Mouse (Mus musculus): ENCODE results near the gene Tmem102. TPM values are rescaled to one million over a fixed set of nuclear protein-coding genes. Genes with fewer than 3 reads are reported as not detected.
A peak's percentile ranks its signal among the peaks of the same experiment; 100 is the strongest.

Gene Tmem102
- polyA plus RNA-seq, 1 experiment from 2014 or later = 7.7 TPM

DNA sequence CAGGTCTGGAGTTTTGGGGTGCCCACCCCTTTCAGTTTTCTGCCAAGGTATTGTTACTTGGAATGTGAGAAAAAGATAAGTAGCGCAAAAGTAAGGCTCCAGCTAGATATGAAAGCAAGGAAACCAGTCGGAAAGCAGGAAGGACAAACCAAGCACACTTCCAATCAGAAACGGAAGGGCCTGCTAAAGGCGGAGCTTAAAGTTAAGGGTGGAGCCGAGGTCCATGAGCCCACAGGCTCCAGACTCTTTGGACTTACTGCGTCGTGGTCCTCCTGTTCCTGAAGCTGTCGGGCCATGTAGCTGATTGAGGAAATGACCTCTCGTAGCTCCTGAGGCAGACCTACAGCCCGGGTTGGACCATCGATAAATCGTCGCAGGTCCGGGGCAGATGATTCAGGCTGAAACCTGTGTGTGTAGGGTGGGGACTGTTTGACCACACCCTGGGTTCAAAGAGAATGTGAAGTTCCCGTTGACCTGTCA is 20.6 kb downstream of the Tmem102 start:
- H3K27ac ChIP-seq (ENCODE audit: low read depth, low read length) = no peak overlapping the region
- peak overlapping the region; percentile 32 for H3K4me2 ChIP-seq (replicated peaks; ENCODE audit: low read depth, low read length)
- no peak overlapping the region for H3K4me3 ChIP-seq (ENCODE audit: low read length)
- H3K4me1 ChIP-seq (ENCODE audit: control insufficient read depth, insufficient read depth, low read length) = no peaks in the 10 kb centered on the region
- no peak overlapping the region for H3K9ac ChIP-seq (ENCODE audit: low read depth, low read length)
- H3K9me3 ChIP-seq (ENCODE audit: control insufficient read depth, low read length) = no peaks in the 10 kb centered on the region
- ATAC-seq (ENCODE audit: low FRiP score, low TSS enrichment) = no peak
- WGBS = 36% methylated on average over 15 of the region's 15 CpGs
- H3K27me3 ChIP-seq (ENCODE audit: control insufficient read depth, insufficient read depth, low read length) = no peaks in the 10 kb centered on the region
- H3K36me3 ChIP-seq (ENCODE audit: control insufficient read depth, insufficient read depth, low read length) = no peaks in the 10 kb centered on the region

DNA sequence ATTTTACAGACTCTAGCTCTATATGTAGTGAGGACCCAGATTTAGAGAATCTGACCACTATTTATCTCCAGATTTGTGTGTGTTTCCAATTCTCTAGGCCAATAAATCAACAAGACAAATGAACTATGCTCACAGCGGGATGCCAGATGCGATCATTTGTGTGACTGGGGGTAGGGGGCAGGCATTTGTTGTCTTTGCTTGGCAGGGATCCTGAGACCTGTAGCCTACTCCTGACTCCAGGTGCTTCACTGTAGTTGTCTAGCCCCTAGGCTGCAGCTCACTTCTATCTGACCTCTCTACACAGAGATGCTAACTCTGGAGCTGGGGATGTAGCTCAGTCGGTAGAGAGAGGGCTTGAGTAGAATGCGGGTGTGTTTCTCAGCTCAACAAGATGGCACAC is 23.6 kb downstream of the Tmem102 start:
- Histone ChIP-seq H3K9ac (ENCODE audit: low read depth, low read length) (no peak overlapping the region), H3K4me3 (ENCODE audit: low read length) (no peak overlapping the region), H3K27me3 (ENCODE audit: control insufficient read depth, insufficient read depth, low read length) (peaks cover 4% of the 10 kb centered on the region; the same call in 1 of the 2 replicates), H3K9me3 (ENCODE audit: control insufficient read depth, low read length) (no peaks in the 10 kb centered on the region), H3K4me2 (replicated peaks; ENCODE audit: low read depth, low read length) (no peak overlapping the region), H3K4me1 (ENCODE audit: control insufficient read depth, insufficient read depth, low read length) (peaks cover 14% of the 10 kb centered on the region), H3K27ac (ENCODE audit: low read depth, low read length) (no peak overlapping the region), H3K36me3 (ENCODE audit: control insufficient read depth, insufficient read depth, low read length) (0 out of 2 replicates have a peak, but pooled peaks cover 2% of the 10 kb centered on the region)
- ATAC-seq (ENCODE audit: low FRiP score, low TSS enrichment) = no peak
- WGBS = 24% methylated on average over 4 of the region's 4 CpGs

DNA sequence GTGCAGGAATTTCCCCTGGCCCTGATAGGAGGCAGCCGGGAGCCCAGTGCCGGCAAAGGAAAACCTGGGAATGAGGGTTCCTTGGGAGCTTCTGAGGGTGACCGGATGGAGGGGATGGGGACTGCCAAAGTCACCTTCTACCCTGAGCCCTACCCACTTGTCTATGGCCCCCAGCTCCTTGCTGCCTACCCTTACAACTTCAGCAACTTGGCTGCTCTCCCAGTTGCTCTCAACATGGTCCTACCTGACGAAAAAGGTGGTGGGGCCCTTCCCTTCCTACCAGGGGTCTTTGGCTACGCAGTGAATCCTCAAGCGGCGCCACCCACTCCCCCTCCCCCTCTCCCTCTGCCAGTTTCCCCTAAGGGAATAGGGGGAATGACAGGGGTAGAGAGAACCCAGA is 26.4 kb downstream of the Tmem102 start:
- H3K27me3 ChIP-seq (ENCODE audit: control insufficient read depth, insufficient read depth, low read length) = peaks cover 4% of the 10 kb centered on the region; the same call in 1 of the 2 replicates
- H3K4me1 ChIP-seq (ENCODE audit: control insufficient read depth, insufficient read depth, low read length) = peaks cover 16% of the 10 kb centered on the region
- H3K4me2 ChIP-seq (replicated peaks; ENCODE audit: low read depth, low read length) = no peak overlapping the region
- H3K9ac ChIP-seq (ENCODE audit: low read depth, low read length) = no peak overlapping the region
- 64% methylated on average over 7 of the region's 7 CpGs for WGBS
- H3K9me3 ChIP-seq (ENCODE audit: control insufficient read depth, low read length) = no peaks in the 10 kb centered on the region
- ATAC-seq (ENCODE audit: low FRiP score, low TSS enrichment) = no peak
- H3K4me3 ChIP-seq (ENCODE audit: low read length) = no peak overlapping the region
- H3K36me3 ChIP-seq (ENCODE audit: control insufficient read depth, insufficient read depth, low read length) = 0 out of 2 replicates have a peak, but pooled peaks cover 2% of the 10 kb centered on the region
- H3K27ac ChIP-seq (ENCODE audit: low read depth, low read length) = no peak overlapping the region

DNA sequence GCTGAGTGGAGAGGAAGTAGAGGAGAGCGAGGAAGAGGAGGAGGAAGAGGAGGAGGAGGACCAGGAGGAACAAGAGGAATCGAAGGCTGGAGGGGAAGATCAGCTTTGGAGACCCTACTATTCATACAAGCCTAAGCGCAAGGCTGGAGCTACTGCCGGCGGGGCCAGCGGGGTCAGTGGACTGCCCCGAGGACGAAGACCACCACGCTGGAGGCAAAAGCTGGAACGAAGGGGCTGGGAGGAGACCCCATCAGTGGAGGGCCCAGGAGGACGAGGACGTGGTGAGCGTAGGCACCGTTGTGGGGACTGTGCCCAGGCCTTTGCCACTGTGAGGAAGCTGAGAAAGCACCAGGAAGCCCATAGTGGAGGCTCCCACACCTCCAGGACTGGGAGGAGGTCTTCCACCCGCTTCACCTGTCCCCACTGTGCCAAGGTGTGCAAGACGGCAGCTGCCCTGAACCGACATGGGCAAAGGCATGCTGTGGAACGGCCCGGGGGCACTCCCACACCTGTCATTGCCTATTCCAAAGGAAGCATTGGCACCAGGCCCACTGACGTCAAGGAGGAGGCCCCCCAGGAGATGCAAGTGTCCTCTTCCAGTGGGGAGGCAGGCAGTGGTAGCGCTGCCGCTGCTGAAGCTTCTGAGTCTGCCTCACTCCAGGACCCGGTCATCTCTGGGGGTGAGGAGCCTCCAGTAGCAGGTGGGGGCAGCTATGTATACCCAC is 27.0 kb downstream of the Tmem102 start:
- no peak overlapping the region for H3K4me2 ChIP-seq (replicated peaks; ENCODE audit: low read depth, low read length)
- WGBS = 69% methylated on average over 21 of the region's 23 CpGs

DNA sequence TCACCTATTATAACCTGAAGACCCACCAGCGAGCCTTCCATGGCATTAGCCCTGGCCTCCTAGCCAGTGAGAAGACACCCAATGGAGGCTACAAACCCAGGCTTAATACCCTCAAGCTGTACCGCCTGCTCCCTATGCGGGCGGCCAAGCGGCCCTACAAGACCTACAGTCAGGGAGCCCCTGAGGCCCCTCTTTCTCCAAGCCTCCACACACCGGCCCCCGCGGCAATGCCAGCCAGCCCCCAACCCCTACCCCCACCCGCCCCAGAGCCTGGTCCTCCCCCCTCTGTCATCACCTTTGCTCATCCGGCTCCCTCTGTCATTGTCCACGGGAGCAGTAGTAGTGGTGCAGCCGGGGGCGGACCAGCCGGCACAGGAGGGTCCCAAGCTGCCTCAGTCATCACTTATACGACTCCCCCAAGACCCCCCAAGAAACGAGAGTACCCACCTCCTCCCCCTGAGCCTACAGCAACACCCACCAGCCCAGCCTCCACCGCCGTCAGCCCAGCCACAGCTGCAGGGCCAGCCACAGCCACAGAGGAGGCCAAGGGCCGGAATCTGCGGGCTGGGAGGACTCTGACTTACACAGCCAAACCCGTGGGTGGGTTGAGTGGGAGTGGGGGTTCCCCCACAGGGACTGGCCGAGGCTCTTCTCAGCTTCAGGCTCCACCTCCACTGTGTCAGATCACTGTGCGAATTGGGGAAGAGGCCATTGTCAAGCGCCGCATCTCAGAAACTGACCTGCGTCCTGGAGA is 27.7 kb downstream of the Tmem102 start:
- H3K27me3 ChIP-seq (ENCODE audit: control insufficient read depth, insufficient read depth, low read length) = peaks cover 4% of the 10 kb centered on the region; the same call in 1 of the 2 replicates
- 0 out of 2 replicates have a peak, but pooled peaks cover 2% of the 10 kb centered on the region for H3K36me3 ChIP-seq (ENCODE audit: control insufficient read depth, insufficient read depth, low read length)
- H3K4me2 ChIP-seq (replicated peaks; ENCODE audit: low read depth, low read length) = no peak overlapping the region
- ATAC-seq (ENCODE audit: low FRiP score, low TSS enrichment) = peak; percentile 54; the same call in 1 of the 2 replicates
- peaks cover 16% of the 10 kb centered on the region for H3K4me1 ChIP-seq (ENCODE audit: control insufficient read depth, insufficient read depth, low read length)
- WGBS = 51% methylated on average over 26 of the region's 26 CpGs
- no peak overlapping the region for H3K9ac ChIP-seq (ENCODE audit: low read depth, low read length)
- no peaks in the 10 kb centered on the region for H3K9me3 ChIP-seq (ENCODE audit: control insufficient read depth, low read length)
- H3K4me3 ChIP-seq (ENCODE audit: low read length) = no peak overlapping the region
- H3K27ac ChIP-seq (ENCODE audit: low read depth, low read length) = no peak overlapping the region

More for the DNA sequence above, 27.0 kb downstream of the Tmem102 start:
- H3K4me3 ChIP-seq (ENCODE audit: low read length) = no peak overlapping the region
- H3K27me3 ChIP-seq (ENCODE audit: control insufficient read depth, insufficient read depth, low read length) = peaks cover 4% of the 10 kb centered on the region; the same call in 1 of the 2 replicates
- peaks cover 16% of the 10 kb centered on the region for H3K4me1 ChIP-seq (ENCODE audit: control insufficient read depth, insufficient read depth, low read length)
- no peak overlapping the region for H3K9ac ChIP-seq (ENCODE audit: low read depth, low read length)
- H3K9me3 ChIP-seq (ENCODE audit: control insufficient read depth, low read length) = no peaks in the 10 kb centered on the region
- no peak for ATAC-seq (ENCODE audit: low FRiP score, low TSS enrichment)
- H3K36me3 ChIP-seq (ENCODE audit: control insufficient read depth, insufficient read depth, low read length) = 0 out of 2 replicates have a peak, but pooled peaks cover 2% of the 10 kb centered on the region
- H3K27ac ChIP-seq (ENCODE audit: low read depth, low read length) = no peak overlapping the region

DNA sequence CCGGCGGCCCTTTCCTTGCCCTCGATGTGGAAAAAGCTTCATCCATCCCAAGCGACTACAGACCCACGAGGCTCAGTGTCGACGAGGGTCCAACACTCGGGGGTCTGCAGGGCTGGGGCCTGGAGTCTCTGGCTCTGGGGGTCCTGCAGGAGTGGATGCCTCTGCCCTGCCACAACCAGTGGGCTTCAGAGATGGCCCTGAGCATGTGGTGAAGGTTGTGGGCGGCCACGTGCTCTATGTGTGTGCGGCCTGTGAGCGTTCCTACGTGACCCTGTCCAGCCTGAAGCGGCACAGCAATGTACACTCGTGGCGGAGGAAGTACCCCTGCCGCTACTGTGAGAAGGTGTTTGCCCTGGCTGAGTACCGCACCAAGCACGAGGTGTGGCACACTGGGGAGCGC is 28.9 kb downstream of the Tmem102 start:
- H3K27me3 ChIP-seq (ENCODE audit: control insufficient read depth, insufficient read depth, low read length) = peaks cover 4% of the 10 kb centered on the region; the same call in 1 of the 2 replicates
- peaks cover 16% of the 10 kb centered on the region for H3K4me1 ChIP-seq (ENCODE audit: control insufficient read depth, insufficient read depth, low read length)
- 0 out of 2 replicates have a peak, but pooled peaks cover 2% of the 10 kb centered on the region for H3K36me3 ChIP-seq (ENCODE audit: control insufficient read depth, insufficient read depth, low read length)
- no peaks in the 10 kb centered on the region for H3K9me3 ChIP-seq (ENCODE audit: control insufficient read depth, low read length)
- H3K4me3 ChIP-seq (ENCODE audit: low read length) = no peak overlapping the region
- ATAC-seq (ENCODE audit: low FRiP score, low TSS enrichment) = no peak
- no peak overlapping the region for H3K9ac ChIP-seq (ENCODE audit: low read depth, low read length)
- H3K4me2 ChIP-seq (replicated peaks; ENCODE audit: low read depth, low read length) = no peak overlapping the region
- WGBS = 90% methylated on average over 20 of the region's 20 CpGs
- no peak overlapping the region for H3K27ac ChIP-seq (ENCODE audit: low read depth, low read length)

DNA sequence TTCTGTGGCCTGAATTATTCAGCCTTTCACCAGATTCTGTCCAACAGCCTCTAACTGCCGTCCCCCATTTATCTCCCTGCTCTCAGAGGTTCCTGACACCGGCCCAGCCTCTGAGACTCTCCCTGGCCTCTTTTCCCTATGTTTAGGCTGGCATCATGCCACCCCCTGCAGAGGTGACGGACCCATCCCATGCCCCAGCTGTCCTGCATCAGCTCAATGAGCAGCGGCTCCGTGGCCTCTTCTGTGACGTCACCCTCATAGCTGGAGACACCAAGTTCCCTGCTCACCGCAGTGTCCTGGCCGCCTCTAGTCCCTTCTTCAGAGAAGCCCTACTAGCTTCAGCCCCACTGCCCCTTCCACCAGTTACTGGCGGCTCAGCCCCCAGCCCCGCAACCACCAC is 29.7 kb downstream of the Tmem102 start:
- no peak overlapping the region for H3K9ac ChIP-seq (ENCODE audit: low read depth, low read length)
- peaks cover 16% of the 10 kb centered on the region for H3K4me1 ChIP-seq (ENCODE audit: control insufficient read depth, insufficient read depth, low read length)
- H3K4me3 ChIP-seq (ENCODE audit: low read length) = no peak overlapping the region
- no peak overlapping the region for H3K4me2 ChIP-seq (replicated peaks; ENCODE audit: low read depth, low read length)
- WGBS = 64% methylated on average over 10 of the region's 10 CpGs
- peaks cover 4% of the 10 kb centered on the region; the same call in 1 of the 2 replicates for H3K27me3 ChIP-seq (ENCODE audit: control insufficient read depth, insufficient read depth, low read length)
- no peaks in the 10 kb centered on the region for H3K9me3 ChIP-seq (ENCODE audit: control insufficient read depth, low read length)
- 0 out of 2 replicates have a peak, but pooled peaks cover 2% of the 10 kb centered on the region for H3K36me3 ChIP-seq (ENCODE audit: control insufficient read depth, insufficient read depth, low read length)
- ATAC-seq (ENCODE audit: low FRiP score, low TSS enrichment) = no peak
- H3K27ac ChIP-seq (ENCODE audit: low read depth, low read length) = no peak overlapping the region

DNA sequence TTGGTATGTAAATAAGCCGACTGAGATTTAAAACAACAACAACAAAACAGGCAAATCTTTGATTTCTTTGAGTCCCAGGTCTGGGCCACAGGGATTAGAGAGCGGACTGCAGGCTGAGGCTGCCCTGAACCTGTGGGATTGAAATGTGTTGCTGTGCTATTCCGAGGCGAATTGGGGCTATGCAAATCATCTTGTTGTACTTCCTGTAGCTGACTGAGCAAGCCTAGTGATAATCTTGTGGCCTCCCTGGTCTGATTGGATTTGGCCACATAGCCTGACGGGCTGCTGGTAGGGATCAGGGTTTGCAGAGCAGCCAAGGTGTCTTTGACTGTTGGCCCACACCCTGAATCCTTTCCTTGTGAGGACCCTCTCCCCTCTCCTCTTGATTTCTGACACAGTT is 30.5 kb downstream of the Tmem102 start:
- 71% methylated on average over 5 of the region's 5 CpGs for WGBS
- H3K27me3 ChIP-seq (ENCODE audit: control insufficient read depth, insufficient read depth, low read length) = peaks cover 4% of the 10 kb centered on the region; the same call in 1 of the 2 replicates

DNA sequence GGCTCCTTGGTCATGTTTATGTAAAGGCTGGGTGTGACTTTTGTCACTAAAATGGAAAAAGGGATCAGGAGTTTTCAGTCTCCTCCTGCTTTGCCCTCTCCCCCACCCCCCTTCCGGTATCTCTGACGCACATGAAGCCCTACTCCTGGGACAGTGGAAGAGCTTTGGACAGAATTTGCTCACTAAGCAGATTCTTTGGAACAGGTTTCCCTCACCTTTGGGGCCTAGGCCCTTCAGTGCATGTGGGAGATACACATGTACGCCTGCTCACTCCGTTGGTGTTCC is 37.9 kb downstream of the Tmem102 start:
- Histone ChIP-seq H3K4me2 (replicated peaks; ENCODE audit: low read depth, low read length) (no peak overlapping the region), H3K27ac (ENCODE audit: low read depth, low read length) (no peak overlapping the region), H3K27me3 (ENCODE audit: control insufficient read depth, insufficient read depth, low read length) (no peaks in the 10 kb centered on the region), H3K36me3 (ENCODE audit: control insufficient read depth, insufficient read depth, low read length) (no peaks in the 10 kb centered on the region), H3K4me3 (ENCODE audit: low read length) (no peak overlapping the region), H3K4me1 (ENCODE audit: control insufficient read depth, insufficient read depth, low read length) (peaks cover 15% of the 10 kb centered on the region), H3K9me3 (ENCODE audit: control insufficient read depth, low read length) (no peaks in the 10 kb centered on the region), H3K9ac (ENCODE audit: low read depth, low read length) (no peak overlapping the region; the same call in 1 of the 2 replicates)
- no peak for ATAC-seq (ENCODE audit: low FRiP score, low TSS enrichment)
- WGBS = 46% methylated on average over 4 of the region's 4 CpGs

More for the DNA sequence above, 30.5 kb downstream of the Tmem102 start:
- no peak overlapping the region for H3K4me2 ChIP-seq (replicated peaks; ENCODE audit: low read depth, low read length)
- H3K9ac ChIP-seq (ENCODE audit: low read depth, low read length) = no peak overlapping the region
- H3K27ac ChIP-seq (ENCODE audit: low read depth, low read length) = no peak overlapping the region
- 0 out of 2 replicates have a peak, but pooled peaks cover 2% of the 10 kb centered on the region for H3K36me3 ChIP-seq (ENCODE audit: control insufficient read depth, insufficient read depth, low read length)
- ATAC-seq (ENCODE audit: low FRiP score, low TSS enrichment) = no peak
- H3K9me3 ChIP-seq (ENCODE audit: control insufficient read depth, low read length) = no peaks in the 10 kb centered on the region
- peaks cover 16% of the 10 kb centered on the region for H3K4me1 ChIP-seq (ENCODE audit: control insufficient read depth, insufficient read depth, low read length)
- no peak overlapping the region for H3K4me3 ChIP-seq (ENCODE audit: low read length)

Data from kidney, embryonic 14.5 days (tissue).